Mouse (Mus musculus) brain, embryonic 14.5 days (tissue): ENCODE results near the gene Mrtfb.

Experiments
- CTCF ChIP-seq: fragments of 200-500 bp; IDR thresholded peaks from 2 replicates; pipeline ENCODE4 v1.5.1; 2012; ENCODE audit warnings: inconsistent platforms, mild to moderate bottlenecking, moderate library complexity, borderline replicate concordance; ENCODE audit not compliant: insufficient read depth, insufficient read length; ENCODE audit errors: extremely low read depth
- POLR2A ChIP-seq: fragments of 200-500 bp; IDR thresholded peaks from 2 replicates; pipeline ENCODE4 v1.6.1; 2012; ENCODE audit warnings: mild to moderate bottlenecking, inconsistent platforms, borderline replicate concordance; ENCODE audit not compliant: poor library complexity, insufficient read depth, insufficient read length, severe bottlenecking; ENCODE audit errors: extremely low read depth

- TF ChIP-seq CTCF = no peak
- TF ChIP-seq POLR2A = no peak
These were observed 98.2 kb downstream of the Mrtfb start for GRCm38 (mm10) chr16:13354431-13354830.
